Mouse (Mus musculus) testis, postnatal 10 days (tissue): ENCODE results near the gene Gm10037.
"Not testable (repeated sequence)": the region's sequence is repeated elsewhere in the genome, so short reads cannot be mapped to it uniquely, and the experiment has no call there.

Experiments
- DNase-seq: peaks from one replicate; pipeline ENCODE4 v3.0.0; 2021; ENCODE audit warnings: low spot score

Gene Gm10037

DNA sequence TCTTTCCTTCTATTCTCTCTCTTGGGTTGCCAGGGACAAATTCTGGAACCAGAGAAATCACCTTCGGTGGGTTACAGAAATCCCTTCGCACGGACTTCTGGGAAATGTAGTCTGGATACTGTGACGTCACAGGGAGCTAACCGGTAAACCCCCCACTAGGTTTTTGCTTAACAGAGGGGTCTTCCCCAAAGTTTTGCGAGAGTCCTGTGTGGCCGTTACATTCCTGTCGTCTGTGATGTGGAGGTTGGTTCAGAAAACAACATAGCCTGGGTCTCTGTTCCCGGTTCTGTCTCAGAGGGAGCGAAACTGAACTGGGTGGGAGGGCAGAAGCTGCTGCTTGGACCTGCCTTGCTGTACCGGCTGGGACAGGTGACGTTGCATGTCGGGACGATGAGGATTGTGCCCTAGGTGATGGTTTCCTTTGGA lies at the start of gene Gm10037:
Gm10037 (plus strand) TSS at position 196 of the 426 bp plus-strand sequence.
- peak; percentile 67 for DNase-seq

DNA sequence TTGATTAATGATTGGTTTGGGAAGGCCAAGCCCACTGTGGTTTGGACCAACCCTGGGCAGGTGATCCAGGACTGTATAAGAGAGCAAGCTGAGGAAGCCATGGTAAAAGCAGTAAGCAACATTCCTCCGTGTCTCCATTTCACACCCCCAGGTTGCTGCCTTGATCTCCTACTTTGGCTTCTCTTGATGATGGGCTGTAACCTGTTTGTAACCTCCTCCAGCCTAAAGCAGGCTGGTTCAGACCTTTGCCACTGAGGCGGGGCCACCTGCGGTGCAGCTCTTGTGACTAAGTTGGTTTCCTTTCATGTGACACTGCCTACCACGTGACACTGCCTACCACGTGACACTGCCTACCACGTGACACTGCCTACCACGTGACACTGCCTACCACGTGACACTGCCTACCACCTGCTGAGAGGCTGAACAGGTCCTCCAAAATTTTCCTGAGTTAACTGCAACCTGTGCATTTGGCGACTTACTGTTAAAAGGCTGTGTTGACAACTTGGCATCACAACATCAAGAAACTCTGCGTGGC lies 38.9 kb upstream of the Gm10037 start:
- DNase-seq = no peak

GRCm38 (mm10) chr13:67798618-67799017 lies 32.3 kb upstream of the Gm10037 start:
- DNase-seq = no peak

GRCm38 (mm10) chr13:67799151-67799550 lies 31.8 kb upstream of the Gm10037 start:
- not testable (repeated sequence) for DNase-seq

DNA sequence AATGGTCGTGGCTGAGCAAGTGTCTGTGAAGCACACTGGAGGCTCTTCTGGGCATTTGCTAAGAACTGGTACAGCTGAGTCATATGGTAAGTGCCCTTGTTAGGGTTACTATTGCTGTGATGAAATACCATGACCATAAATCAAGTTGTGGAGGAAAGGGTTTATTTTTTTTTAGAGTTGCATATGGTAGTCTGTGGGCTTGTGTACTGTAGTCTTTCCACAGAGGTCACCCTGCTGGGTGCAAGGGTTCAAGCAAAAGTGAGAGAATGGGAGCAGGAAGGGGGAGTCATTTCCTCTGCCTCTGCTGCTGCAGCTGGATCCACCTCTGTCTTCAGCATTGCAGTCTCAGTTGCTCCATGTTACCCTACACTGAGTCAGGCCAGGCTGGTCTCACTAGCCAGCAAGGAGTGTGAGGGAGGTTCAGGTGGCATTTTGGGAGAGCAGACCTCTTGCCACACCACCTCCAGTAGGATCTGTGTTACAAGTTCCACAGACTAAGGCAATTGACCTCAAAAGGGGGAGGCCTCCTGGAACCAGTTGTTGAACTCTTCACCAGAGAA lies 19.2 kb upstream of the Gm10037 start:
- no peak for DNase-seq

- DNase-seq = no peak
Measured at GRCm38 (mm10) chr13:67812961-67813709, 17.8 kb upstream of the Gm10037 start.

DNA sequence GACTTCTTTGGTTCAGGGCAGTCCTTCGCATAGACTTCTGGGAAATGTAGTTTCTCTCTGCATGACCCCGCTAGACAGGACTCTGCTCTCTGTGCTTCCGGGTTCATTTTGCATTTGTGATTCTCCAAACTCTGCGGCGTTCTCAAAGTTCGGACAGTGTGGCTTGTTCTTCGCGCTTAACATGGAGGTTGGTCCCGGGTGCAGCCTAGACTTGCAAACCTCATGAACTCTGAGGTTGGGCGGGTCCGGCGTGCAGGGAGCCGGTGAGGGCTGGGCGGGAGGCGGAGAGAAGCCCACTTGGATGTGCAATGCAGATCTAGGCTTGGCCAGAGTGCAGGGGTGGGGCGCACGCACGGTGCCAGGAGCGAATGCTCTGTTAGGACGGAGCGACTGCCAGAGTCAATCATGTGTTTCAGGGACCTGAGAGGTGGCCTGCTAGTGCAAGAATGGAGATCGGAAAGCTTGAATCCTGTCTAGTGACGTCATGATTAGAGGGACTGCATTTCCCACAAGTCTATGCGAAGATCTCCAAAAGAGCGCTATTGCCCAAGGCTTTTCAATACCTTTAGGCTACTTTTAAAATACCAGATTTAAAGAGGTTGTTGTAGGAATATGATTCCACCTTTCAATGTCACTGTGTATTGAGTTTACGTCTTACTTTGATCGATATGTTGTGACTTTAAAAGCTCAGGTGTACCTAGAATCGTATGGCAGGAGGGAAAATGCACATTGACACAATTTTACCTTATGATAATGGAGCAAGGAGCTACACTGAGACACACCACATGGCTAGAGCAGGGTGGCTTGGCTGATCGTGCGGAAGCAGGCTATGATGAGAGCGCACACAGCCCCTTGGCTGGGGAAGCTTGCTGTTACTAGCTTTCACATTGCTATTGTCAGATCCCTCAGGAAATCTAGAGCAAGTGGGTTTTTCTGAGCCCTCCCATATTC lies 16.9 kb upstream of the Gm10037 start, which contains the start of gene Zfp273:
Zfp273 (plus strand) TSS at position 31 of the 951 bp plus-strand sequence.
- DNase-seq = peak; percentile 72

DNA sequence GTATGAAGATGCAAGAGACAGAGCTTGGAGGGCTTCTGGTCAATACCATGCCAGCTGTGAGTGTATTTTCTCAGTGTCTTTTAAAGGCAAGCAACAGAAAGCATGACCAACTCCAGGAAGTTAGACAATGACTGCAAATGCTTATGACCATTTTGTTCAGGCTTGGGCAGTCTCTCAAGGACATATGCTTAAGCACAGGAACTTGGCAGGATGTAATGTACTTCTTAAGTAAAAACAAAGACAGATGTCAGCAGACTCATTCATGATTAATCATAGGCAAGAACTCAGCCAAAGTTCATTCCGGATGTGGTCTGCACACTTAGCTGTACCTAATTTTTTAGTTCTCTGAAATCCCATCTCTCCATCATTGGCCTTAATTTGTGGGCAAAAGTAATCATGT lies 12.3 kb upstream of the Gm10037 start:
- no peak for DNase-seq

DNA sequence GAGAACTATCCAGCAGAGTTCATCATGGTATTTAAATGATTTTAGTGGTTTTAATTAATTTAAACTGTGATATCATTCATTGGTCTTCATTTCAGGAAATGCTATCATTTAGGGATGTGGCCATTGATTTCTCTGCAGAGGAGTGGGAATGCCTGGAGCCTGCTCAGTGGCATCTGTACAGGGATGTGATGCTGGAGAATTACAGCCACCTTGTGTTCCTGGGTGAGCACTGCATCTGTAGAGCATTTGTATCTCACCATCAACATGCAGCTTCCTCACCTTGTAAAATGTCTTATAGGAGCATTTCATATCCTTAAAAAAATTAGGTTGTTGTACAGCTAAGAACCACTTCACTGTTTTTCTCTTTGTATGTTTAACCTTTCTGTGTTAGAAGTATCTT lies 2.2 kb downstream of the Gm10037 start:
- not testable (repeated sequence) for DNase-seq

DNA sequence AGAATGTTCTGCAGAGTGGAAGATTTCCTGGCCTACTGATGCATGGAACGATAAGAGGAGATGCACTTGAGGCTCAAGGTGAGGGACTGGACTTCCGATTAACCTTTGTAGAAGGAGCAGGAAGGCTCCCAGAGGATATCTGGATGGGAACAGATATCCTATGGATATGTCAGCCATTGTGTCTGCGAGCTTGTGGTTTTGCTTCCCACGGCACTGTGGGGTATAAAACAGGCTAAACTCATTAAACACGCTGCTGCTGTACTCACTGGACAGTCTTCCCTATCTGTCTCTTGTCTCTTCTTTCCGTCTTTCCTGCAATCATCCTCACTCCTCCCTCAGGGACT lies 12.8 kb downstream of the Gm10037 start:
- no peak for DNase-seq

GRCm38 (mm10) chr13:67844119-67844852 lies 13.4 kb downstream of the Gm10037 start:
- peak; percentile 65 for DNase-seq

GRCm38 (mm10) chr13:67844853-67845194 lies 13.9 kb downstream of the Gm10037 start:
- no peak for DNase-seq

- DNase-seq = no peak
Measured at GRCm38 (mm10) chr13:67850361-67850760, 19.5 kb downstream of the Gm10037 start.

DNA sequence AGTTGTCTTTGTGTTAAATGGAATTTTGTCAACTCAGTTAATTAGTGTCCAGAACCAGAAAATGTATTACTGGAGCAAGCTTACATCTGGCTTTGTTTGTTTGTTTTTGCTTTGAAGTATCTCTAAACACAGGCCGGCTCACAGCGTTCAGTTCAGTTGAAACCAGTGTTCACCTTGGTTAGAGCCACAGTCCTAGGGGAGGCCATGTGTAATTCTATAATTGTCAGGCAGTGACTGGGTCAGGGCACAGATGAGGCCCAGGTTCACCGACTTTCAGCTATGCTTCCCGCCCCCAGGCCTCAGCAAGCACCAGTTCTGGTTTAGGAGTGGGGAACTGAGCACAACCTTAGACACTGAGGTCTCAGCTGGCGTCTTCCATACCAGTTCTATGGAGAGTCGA lies 22.2 kb downstream of the Gm10037 start:
- DNase-seq = no peak

- DNase-seq = no peak
Measured at GRCm38 (mm10) chr13:67853983-67854382, 23.1 kb downstream of the Gm10037 start.

DNA sequence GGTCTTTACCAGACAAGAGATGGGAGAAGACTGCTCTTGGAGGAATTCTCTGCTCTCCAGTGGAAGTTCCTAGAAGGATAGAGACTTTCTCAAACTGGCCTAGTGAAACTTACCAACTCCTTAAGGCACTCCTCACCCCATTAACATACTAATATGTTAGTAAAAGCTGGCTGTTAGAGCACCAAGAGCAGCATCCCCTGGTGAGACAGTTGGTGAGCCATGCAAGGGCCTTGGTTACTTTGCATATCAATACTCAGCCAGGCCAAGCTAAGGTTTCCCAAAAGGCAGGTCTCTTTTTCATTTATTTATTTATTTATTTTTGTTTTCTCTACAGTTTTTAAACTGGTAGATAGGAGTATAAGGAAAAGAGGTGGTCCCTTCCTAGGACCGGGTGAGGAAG lies 26.4 kb downstream of the Gm10037 start:
- no peak for DNase-seq

DNA sequence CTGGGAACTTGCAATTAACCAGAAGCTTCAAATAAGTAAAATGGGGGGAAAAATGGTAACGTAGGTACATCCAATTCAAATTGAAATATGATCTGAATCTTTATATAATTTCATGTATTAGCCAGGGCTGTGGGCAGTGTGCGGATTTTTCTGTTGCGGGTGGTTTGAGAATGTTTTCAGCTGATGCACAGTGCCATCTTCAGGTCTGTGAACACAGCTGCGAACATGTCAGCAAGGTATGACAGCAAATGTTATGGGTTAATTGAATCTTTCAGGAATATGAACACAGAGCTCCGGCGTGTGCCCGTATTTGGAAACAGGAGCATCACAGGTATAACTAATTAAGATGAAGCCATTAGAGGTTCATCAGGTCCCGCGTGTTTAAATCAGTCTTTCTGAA lies 31.6 kb downstream of the Gm10037 start:
- no peak for DNase-seq

DNA sequence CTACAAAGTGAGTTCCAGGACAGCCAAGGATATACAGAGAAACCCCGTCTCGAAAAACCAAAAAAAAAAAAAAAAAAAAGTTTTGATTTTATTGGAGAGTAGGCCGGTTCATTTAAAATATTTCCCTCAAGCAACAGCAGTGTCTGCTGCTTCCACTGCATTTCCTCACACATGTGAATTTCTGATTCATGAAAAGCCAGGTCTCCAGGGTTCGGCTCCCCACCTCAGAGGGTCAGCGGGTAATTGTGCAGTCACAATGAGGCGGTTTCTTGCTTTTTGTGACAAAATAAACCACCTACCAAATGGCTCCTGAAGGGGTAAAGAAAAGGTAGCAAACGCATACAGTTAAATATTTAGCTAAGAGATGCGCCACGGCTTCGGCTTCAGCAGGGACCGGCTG lies 32.1 kb downstream of the Gm10037 start, which contains the start of gene BC048507:
BC048507 (plus strand) TSS at position 301 of the 400 bp plus-strand sequence.
- DNase-seq = no peak

- no peak for DNase-seq
Measured at GRCm38 (mm10) chr13:67864764-67865350, 34.0 kb downstream of the Gm10037 start.

DNA sequence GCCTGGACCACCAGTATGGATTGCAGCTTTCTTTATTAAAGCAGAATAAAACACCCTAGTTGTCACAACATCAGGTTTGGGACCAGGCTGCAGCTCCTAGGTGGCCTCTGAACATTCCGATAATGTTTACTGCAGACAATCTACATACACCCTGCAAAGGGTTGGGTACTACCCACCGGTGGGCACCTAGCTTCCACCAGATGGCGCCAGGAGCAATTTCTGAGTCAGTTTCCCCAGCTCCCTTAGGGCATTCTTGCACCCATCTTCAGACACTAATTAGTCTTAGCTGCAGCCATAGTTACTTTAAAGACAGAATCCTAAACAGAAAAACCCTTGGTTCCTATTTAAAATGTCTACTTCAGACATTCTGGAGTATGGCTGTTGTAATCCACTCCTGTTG lies 37.0 kb downstream of the Gm10037 start:
- peak; percentile 50 for DNase-seq

DNA sequence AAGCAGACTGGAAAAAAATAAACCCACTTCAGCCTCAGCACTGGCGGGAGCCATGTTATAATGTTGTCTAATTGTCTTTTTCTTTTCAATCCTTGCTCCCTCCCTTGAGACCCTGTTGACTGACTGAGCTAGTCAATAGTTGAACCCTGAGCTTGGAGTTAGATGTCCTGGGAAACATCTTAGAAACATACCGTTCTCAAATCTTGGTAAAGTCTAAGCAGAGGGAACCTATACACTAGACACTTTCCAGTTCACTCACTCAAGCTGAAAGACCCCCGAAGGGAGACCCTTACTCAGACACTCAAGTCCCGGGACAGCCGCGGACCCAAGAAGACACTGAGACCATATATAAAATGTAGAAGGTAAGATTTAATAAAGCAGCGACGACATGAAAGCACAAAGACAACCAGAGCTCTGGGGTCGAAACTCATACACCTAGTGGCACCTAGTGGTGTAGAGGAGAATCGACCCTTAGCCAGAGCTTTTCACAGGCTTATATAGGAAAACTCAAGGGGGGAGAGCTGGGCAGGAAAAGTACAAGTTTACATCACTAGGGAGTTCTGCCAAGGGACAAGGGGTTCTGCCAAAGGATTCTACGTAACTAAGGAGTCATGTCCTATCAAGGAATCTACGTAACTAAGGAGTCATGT lies 45.3 kb downstream of the Gm10037 start:
- DNase-seq = not testable (repeated sequence)
